Mouse (Mus musculus) hindbrain, embryonic 13.5 days (tissue): ENCODE data around the gene Polr2a. TPM values are rescaled to one million over a fixed set of nuclear protein-coding genes. Genes with fewer than 3 reads are reported as not detected.

Experiments
- ATAC-seq: fragments of 200-750 bp; cut with Nextera tagmentation; 2 replicates; pipeline ENCODE4 v1.8.0; 2017; ENCODE audit warnings: moderate TSS enrichment; ENCODE audit not compliant: low FRiP score
- H3K27ac ChIP-seq: fragments of 300-500 bp; sonication (generic); 2 replicates; pipeline ENCODE4 v1.5.1; 2015; ENCODE audit warnings: inconsistent platforms, mild to moderate bottlenecking, moderate library complexity
- H3K27me3 ChIP-seq: fragments of 300-500 bp; sonication (generic); 2 replicates; pipeline ENCODE4 v1.6.1; 2015; ENCODE audit warnings: mild to moderate bottlenecking, inconsistent platforms
- H3K36me3 ChIP-seq: fragments of 300-500 bp; sonication (generic); 2 replicates; pipeline ENCODE4 v1.6.1; 2015; ENCODE audit warnings: mild to moderate bottlenecking, inconsistent platforms
- H3K4me1 ChIP-seq: fragments of 300-500 bp; sonication (generic); replicated peaks from 2 replicates; pipeline ENCODE4 v1.6.1; 2015; ENCODE audit warnings: inconsistent platforms
- H3K4me2 ChIP-seq: fragments of 300-500 bp; sonication (generic); 2 replicates; pipeline ENCODE4 v1.6.1; 2015; ENCODE audit warnings: inconsistent platforms, mild to moderate bottlenecking, moderate library complexity
- H3K4me3 ChIP-seq: fragments of 300-500 bp; sonication (generic); 2 replicates; pipeline ENCODE4 v1.5.1; 2015; ENCODE audit warnings: mild to moderate bottlenecking, inconsistent platforms
- H3K9ac ChIP-seq: fragments of 300-500 bp; sonication (generic); 2 replicates; pipeline ENCODE4 v1.6.1; 2015; ENCODE audit warnings: mild to moderate bottlenecking, inconsistent platforms
- H3K9me3 ChIP-seq: fragments of 300-500 bp; sonication (generic); 2 replicates; pipeline ENCODE4 v1.6.1; 2016; ENCODE audit warnings: inconsistent platforms
- WGBS: fragments of 180-500 bp; shearing (Covaris S2); methylation state at CpG from one replicate; pipeline ENCODE4 v1.1.7; 2015; 5-methylcytosine and 5-hydroxymethylcytosine counted together
- polyA plus RNA-seq: library from polyadenylated mRNA; unstranded; fragments of >200 nt; fragmentation: Nextera tagmentation; extraction: Ambion mirVana; gene quantifications from 2 replicates; pipeline ENCODE4 v1.2.1, GENCODE M21; 2015

Gene Polr2a
- polyA plus RNA-seq, result 18.8 and 20.4 TPM in 2 replicates

- H3K4me3 ChIP-seq, result peak within 1 kb of the TSS; percentile 54
- H3K9ac ChIP-seq, result peak within 1 kb of the TSS; percentile 87
- H3K9me3 ChIP-seq, result no peaks in the 10 kb centered on the region
- H3K4me1 ChIP-seq, result peaks cover 53% of the 10 kb centered on the region
- peak within 1 kb of the TSS; percentile 99 for H3K27ac ChIP-seq
- WGBS, result under 1% methylated on average over 35 of the region's 36 CpGs
- peak within 1 kb of the TSS; percentile 86 for H3K4me2 ChIP-seq
- ATAC-seq, result peak; percentile 96
- no peaks in the 10 kb centered on the region for H3K36me3 ChIP-seq
- H3K27me3 ChIP-seq, result no peaks in the 10 kb centered on the region
Measured at GRCm38 (mm10) chr11:69758478-69758970, at the start of gene Polr2a. Polr2a (minus strand) TSS chr11:69758637.

GRCm38 (mm10) chr11:69807641-69808040, 49.2 kb upstream of the Polr2a start:
- peaks cover 42% of the 10 kb centered on the region for H3K27me3 ChIP-seq
- WGBS, result 89% methylated on average over 2 of the region's 2 CpGs
- no peak overlapping the region for H3K4me2 ChIP-seq
- ATAC-seq, result no peak
- H3K4me3 ChIP-seq, result no peak overlapping the region
- no peaks in the 10 kb centered on the region for H3K36me3 ChIP-seq
- no peak overlapping the region for H3K9ac ChIP-seq
- H3K9me3 ChIP-seq, result 0 out of 2 replicates have a peak, but pooled peaks cover 3% of the 10 kb centered on the region
- peaks cover 29% of the 10 kb centered on the region for H3K4me1 ChIP-seq
- no peak overlapping the region for H3K27ac ChIP-seq

- Histone ChIP-seq H3K9ac (no peak overlapping the region), H3K4me3 (no peak overlapping the region), H3K36me3 (no peaks in the 10 kb centered on the region), H3K27ac (no peak overlapping the region), H3K4me2 (no peak overlapping the region), H3K4me1 (peaks cover 41% of the 10 kb centered on the region), H3K9me3 (0 out of 2 replicates have a peak, but pooled peaks cover 3% of the 10 kb centered on the region), H3K27me3 (peaks cover 51% of the 10 kb centered on the region)
- 84% methylated on average over 4 of the region's 4 CpGs for WGBS
- ATAC-seq, result no peak
Measured at GRCm38 (mm10) chr11:69806378-69806777, 47.9 kb upstream of the Polr2a start.

GRCm38 (mm10) chr11:69804972-69805909, 46.8 kb upstream of the Polr2a start, which contains the start of gene Tmem102:
Tmem102 (minus strand) TSS chr11:69805624.
- 0 out of 2 replicates have a peak, but pooled peaks cover 3% of the 10 kb centered on the region for H3K9me3 ChIP-seq
- H3K27ac ChIP-seq, result no peak within 1 kb of the TSS
- H3K36me3 ChIP-seq, result no peaks in the 10 kb centered on the region
- H3K9ac ChIP-seq, result no peak within 1 kb of the TSS; the same call in 1 of the 2 replicates
- H3K4me3 ChIP-seq, result peak within 1 kb of the TSS; percentile 10; the same call in 1 of the 2 replicates
- ATAC-seq, result no peak
- WGBS, result 5% methylated on average over 29 of the region's 29 CpGs
- peak within 1 kb of the TSS; percentile 94 for H3K4me2 ChIP-seq
- H3K4me1 ChIP-seq, result peaks cover 51% of the 10 kb centered on the region
- H3K27me3 ChIP-seq, result peaks cover 51% of the 10 kb centered on the region

GRCm38 (mm10) chr11:69804652-69804940, 46.2 kb upstream of the Polr2a start:
- H3K4me1 ChIP-seq, result peaks cover 57% of the 10 kb centered on the region

GRCm38 (mm10) chr11:69803786-69804651, 45.6 kb upstream of the Polr2a start:
- peak overlapping the region; percentile 89 for H3K9ac ChIP-seq
- H3K36me3 ChIP-seq, result no peaks in the 10 kb centered on the region
- H3K4me2 ChIP-seq, result peak overlapping the region; percentile 94
- H3K4me1 ChIP-seq, result peaks cover 63% of the 10 kb centered on the region
- peak overlapping the region; percentile 81 for H3K27ac ChIP-seq
- 2% methylated on average over 60 of the region's 60 CpGs for WGBS
- H3K4me3 ChIP-seq, result peak overlapping the region; percentile 52
- peak; percentile 15; the same call in 1 of the 2 replicates for ATAC-seq
- H3K27me3 ChIP-seq, result peaks cover 47% of the 10 kb centered on the region
- H3K9me3 ChIP-seq, result 0 out of 2 replicates have a peak, but pooled peaks cover 3% of the 10 kb centered on the region

More at GRCm38 (mm10) chr11:69804652-69804940, 46.2 kb upstream of the Polr2a start:
- H3K4me3 ChIP-seq, result 0 out of 2 replicates have a peak overlapping the region, but pooled peaks have one; percentile 10
- ATAC-seq, result no peak
- H3K9me3 ChIP-seq, result 0 out of 2 replicates have a peak, but pooled peaks cover 3% of the 10 kb centered on the region
- no peak overlapping the region for H3K27ac ChIP-seq
- no peaks in the 10 kb centered on the region for H3K36me3 ChIP-seq
- WGBS, result 5% methylated on average over 12 of the region's 12 CpGs
- peak overlapping the region; percentile 94 for H3K4me2 ChIP-seq
- peaks cover 51% of the 10 kb centered on the region for H3K27me3 ChIP-seq
- H3K9ac ChIP-seq, result no peak overlapping the region; the same call in 1 of the 2 replicates

- ATAC-seq, result no peak
Measured at GRCm38 (mm10) chr11:69803328-69803727, 44.9 kb upstream of the Polr2a start.

GRCm38 (mm10) chr11:69802648-69803105, 44.2 kb upstream of the Polr2a start:
- H3K27me3 ChIP-seq, result peaks cover 52% of the 10 kb centered on the region
- peak overlapping the region; percentile 94 for H3K4me2 ChIP-seq
- ATAC-seq, result no peak
- H3K36me3 ChIP-seq, result peaks cover under 1% of the 10 kb centered on the region
- peak overlapping the region; percentile 81 for H3K27ac ChIP-seq
- peak overlapping the region; percentile 52 for H3K4me3 ChIP-seq
- peaks cover 73% of the 10 kb centered on the region for H3K4me1 ChIP-seq
- 0 out of 2 replicates have a peak, but pooled peaks cover 3% of the 10 kb centered on the region for H3K9me3 ChIP-seq
- under 1% methylated on average over 33 of the region's 33 CpGs for WGBS
- H3K9ac ChIP-seq, result peak overlapping the region; percentile 89

More at GRCm38 (mm10) chr11:69803328-69803727, 44.9 kb upstream of the Polr2a start:
- 2% methylated on average over 12 of the region's 12 CpGs for WGBS
- H3K36me3 ChIP-seq, result no peaks in the 10 kb centered on the region
- H3K4me3 ChIP-seq, result peak overlapping the region; percentile 52
- H3K4me1 ChIP-seq, result peaks cover 70% of the 10 kb centered on the region
- peak overlapping the region; percentile 89 for H3K9ac ChIP-seq
- 0 out of 2 replicates have a peak, but pooled peaks cover 3% of the 10 kb centered on the region for H3K9me3 ChIP-seq
- H3K27ac ChIP-seq, result peak overlapping the region; percentile 81
- peaks cover 46% of the 10 kb centered on the region for H3K27me3 ChIP-seq
- peak overlapping the region; percentile 94 for H3K4me2 ChIP-seq

GRCm38 (mm10) chr11:69801379-69801977, 43.0 kb upstream of the Polr2a start, which contains the start of gene Fgf11:
Fgf11 (minus strand) TSS chr11:69801857.
- 2% methylated on average over 33 of the region's 33 CpGs for whole genome bisulfite sequencing
- no peak for ATAC-seq
- peak within 1 kb of the TSS; percentile 52 for H3K4me3 ChIP-seq
- H3K4me1 ChIP-seq, result peaks cover 73% of the 10 kb centered on the region
- H3K9me3 ChIP-seq, result 0 out of 2 replicates have a peak, but pooled peaks cover 1% of the 10 kb centered on the region
- H3K27me3 ChIP-seq, result peaks cover 52% of the 10 kb centered on the region
- H3K36me3 ChIP-seq, result peaks cover 4% of the 10 kb centered on the region
- peak within 1 kb of the TSS; percentile 94 for H3K4me2 ChIP-seq
- peak within 1 kb of the TSS; percentile 89 for H3K9ac ChIP-seq
- peak within 1 kb of the TSS; percentile 95 for H3K27ac ChIP-seq

- H3K4me2 ChIP-seq, result peak overlapping the region; percentile 94
- H3K36me3 ChIP-seq, result peaks cover 4% of the 10 kb centered on the region
- H3K27me3 ChIP-seq, result peaks cover 52% of the 10 kb centered on the region
- peaks cover 78% of the 10 kb centered on the region for H3K4me1 ChIP-seq
- H3K9ac ChIP-seq, result peak overlapping the region; percentile 89
- H3K4me3 ChIP-seq, result peak overlapping the region; percentile 52
- WGBS, result 0% methylated on average over 34 of the region's 36 CpGs
- peak overlapping the region; percentile 95 for H3K27ac ChIP-seq
- no peaks in the 10 kb centered on the region for H3K9me3 ChIP-seq
- ATAC-seq, result peak; percentile 73
Measured at GRCm38 (mm10) chr11:69800392-69801197, 42.2 kb upstream of the Polr2a start.
